Mouse (Mus musculus) olfactory bulb, adult 2 months (tissue): ENCODE measurements around the gene Zmynd10.
"Not testable (repeated sequence)": the region's sequence is repeated elsewhere in the genome, so short reads cannot be mapped to it uniquely, and the experiment has no call there.

Source experiments
- CTCF ChIP-seq: fragments of 200-500 bp; IDR thresholded peaks from 2 replicates; pipeline ENCODE4 v1.5.1; 2012; ENCODE audit warnings: low read depth, mild to moderate bottlenecking, low read length, moderate library complexity; ENCODE audit not compliant: insufficient read depth
- POLR2A ChIP-seq: fragments of 200-500 bp; IDR thresholded peaks from 2 replicates; pipeline ENCODE4 v1.6.1; 2012; ENCODE audit warnings: mild to moderate bottlenecking, low read depth, low read length, moderate library complexity; ENCODE audit not compliant: insufficient read depth

DNA sequence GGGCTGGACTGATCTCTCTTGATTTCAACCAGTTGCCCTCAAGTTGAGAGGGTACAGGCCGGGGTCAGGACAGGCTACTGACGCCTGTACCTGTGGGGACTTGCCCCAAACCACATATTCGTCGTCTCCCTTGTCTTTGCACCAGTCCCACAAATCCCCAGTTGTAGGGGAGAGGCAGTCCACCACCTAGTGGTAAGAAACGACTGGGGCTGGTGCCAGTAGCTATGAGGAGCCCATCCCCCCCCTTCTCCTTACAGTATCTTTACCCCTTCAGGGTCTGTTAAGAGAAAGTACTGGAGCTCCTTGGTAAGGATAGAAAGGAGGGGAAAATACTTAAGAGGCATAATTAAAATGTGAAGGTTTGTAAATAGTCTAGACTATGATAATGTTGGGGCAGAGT is 18.5 kb downstream of the Zmynd10 start:
- not testable (repeated sequence) for TF ChIP-seq CTCF, POLR2A
